Mouse (Mus musculus) kidney, postnatal 0 days (tissue): ENCODE data around the gene Napsa. TPM values are rescaled to one million over a fixed set of nuclear protein-coding genes. Genes with fewer than 3 reads are reported as not detected.

Experiments used
- ATAC-seq: fragments of 200-750 bp; cut with Nextera tagmentation; replicated peaks from 2 replicates; pipeline ENCODE4 v1.8.0; 2017; ENCODE audit warnings: low read depth, moderate number of reproducible peaks, moderate TSS enrichment, moderate library complexity; ENCODE audit not compliant: low FRiP score
- DNase-seq: peaks from one replicate; pipeline ENCODE4 v3.0.0-alpha.2; 2016; ENCODE audit warnings: low spot score
- H3K27ac ChIP-seq: fragments of 300-500 bp; sonication (generic); 2 replicates; pipeline ENCODE4 v1.5.1; 2014; ENCODE audit warnings: mild to moderate bottlenecking
- H3K27me3 ChIP-seq: fragments of 300-500 bp; sonication (generic); 2 replicates; pipeline ENCODE4 v1.6.1; 2014; ENCODE audit warnings: low read length, mixed read lengths; ENCODE audit not compliant: insufficient read depth
- H3K36me3 ChIP-seq: fragments of 300-500 bp; sonication (generic); 2 replicates; pipeline ENCODE4 v1.6.1; 2014; ENCODE audit warnings: low read length, mixed read lengths; ENCODE audit not compliant: insufficient read depth
- H3K4me1 ChIP-seq: fragments of 300-500 bp; sonication (generic); replicated peaks from 2 replicates; pipeline ENCODE4 v1.6.1; 2014; ENCODE audit warnings: antibody characterized with exemption, low read length, mixed read lengths; ENCODE audit not compliant: insufficient read depth
- H3K4me2 ChIP-seq: fragments of 300-500 bp; sonication (generic); 2 replicates; pipeline ENCODE4 v1.6.1; 2014; ENCODE audit warnings: mild to moderate bottlenecking, low read length, moderate library complexity, mixed read lengths
- H3K4me3 ChIP-seq: fragments of 300-500 bp; sonication (generic); replicated peaks from 2 replicates; pipeline ENCODE4 v1.5.1; 2014; ENCODE audit warnings: low read depth, low read length
- H3K9ac ChIP-seq: fragments of 300-500 bp; sonication (generic); 2 replicates; pipeline ENCODE4 v1.6.1; 2014; ENCODE audit warnings: low read depth, low read length
- H3K9me3 ChIP-seq: fragments of 300-500 bp; sonication (generic); replicated peaks from 2 replicates; pipeline ENCODE4 v1.6.1; 2016; ENCODE audit warnings: low read length, inconsistent platforms, mixed read lengths
- CTCF ChIP-seq: IDR thresholded peaks from 2 replicates; pipeline ENCODE4 v1.5.1; 2016; ENCODE audit warnings: antibody characterized with exemption, low read depth, mild to moderate bottlenecking, moderate library complexity
- WGBS: fragments of 180-500 bp; shearing (Covaris S2); extraction: QIAGEN DNeasy Blood & Tissue Kit; methylation state at CpG from one replicate; pipeline ENCODE4 v1.1.7; 2014; 5-methylcytosine and 5-hydroxymethylcytosine counted together
- polyA plus RNA-seq: library from polyadenylated mRNA; unstranded; fragments of >200 nt; fragmentation: Nextera tagmentation; extraction: Ambion mirVana; gene quantifications from 2 replicates; pipeline ENCODE4 v1.2.1, GENCODE M21; 2015

The Napsa gene
- polyA plus RNA-seq, 1 experiment from 2014 or later = 408 TPM

DNA sequence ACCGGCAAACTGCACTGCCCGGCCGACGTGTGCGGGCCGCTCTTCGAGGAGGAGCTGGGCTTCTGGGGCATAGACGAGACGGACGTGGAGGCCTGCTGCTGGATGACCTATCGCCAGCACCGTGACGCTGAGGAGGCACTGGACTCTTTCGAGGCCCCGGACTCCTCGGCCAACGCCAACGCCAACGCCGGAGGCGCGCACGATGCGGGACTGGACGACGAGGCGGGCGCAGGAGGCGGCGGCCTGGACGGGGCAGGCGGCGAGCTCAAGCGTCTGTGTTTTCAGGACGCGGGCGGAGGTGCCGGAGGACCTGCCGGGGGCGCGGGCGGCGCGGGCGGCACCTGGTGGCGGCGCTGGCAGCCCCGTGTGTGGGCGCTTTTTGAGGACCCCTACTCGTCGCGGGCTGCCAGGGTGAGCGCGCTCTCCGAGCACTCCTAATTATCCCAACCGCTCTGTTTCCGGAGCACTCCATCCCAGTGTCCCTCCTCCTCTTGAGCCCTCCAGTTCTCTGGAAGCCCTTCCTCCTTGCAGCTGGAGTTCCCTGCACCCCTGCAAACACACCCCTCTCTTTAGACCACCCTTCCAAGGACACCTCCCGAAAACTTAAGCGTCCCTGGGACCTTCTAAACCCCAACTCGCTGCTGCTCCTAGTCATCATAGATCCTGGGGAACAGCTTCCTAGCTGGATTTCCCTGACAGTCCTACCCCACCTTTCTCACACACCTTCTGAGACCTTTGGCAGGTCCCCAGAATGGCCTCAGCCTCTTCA is 19.4 kb downstream of the Napsa start:
- Histone ChIP-seq H3K27ac (no peak overlapping the region), H3K4me1 (peaks cover 3% of the 10 kb centered on the region; the same call in 1 of the 2 replicates), H3K9ac (peak overlapping the region; percentile 35; the same call in 1 of the 2 replicates), H3K4me3 (peak overlapping the region; percentile 50), H3K36me3 (no peaks in the 10 kb centered on the region), H3K4me2 (peak overlapping the region; percentile 91), H3K9me3 (no peaks in the 10 kb centered on the region), H3K27me3 (peaks cover 55% of the 10 kb centered on the region)
- DNase-seq (no peak), ATAC-seq (no peak)
- TF ChIP-seq CTCF = no peak
- WGBS = under 1% methylated on average over 47 of the region's 60 CpGs

DNA sequence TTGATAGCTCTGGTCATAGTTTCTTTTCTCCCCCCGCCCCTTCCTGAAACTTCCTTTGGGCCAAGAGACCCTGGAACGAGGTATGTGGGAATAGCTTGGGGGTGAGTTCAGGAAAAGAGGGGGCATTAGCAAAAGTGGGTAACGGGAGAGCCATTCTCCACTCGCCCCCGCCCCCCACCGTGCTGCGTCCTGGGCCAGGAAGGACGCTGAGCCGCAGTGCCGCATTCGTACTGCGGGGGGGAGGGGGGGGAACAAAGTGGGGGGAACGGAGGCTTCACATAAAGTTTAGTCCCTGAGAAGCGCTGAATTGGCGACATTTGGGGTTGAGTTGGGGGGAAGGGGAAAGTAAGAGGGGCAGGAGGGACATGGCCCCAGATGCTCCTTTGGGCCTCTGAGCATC is 20.9 kb downstream of the Napsa start:
- ATAC-seq = no peak
- no peak overlapping the region for H3K9ac ChIP-seq
- no peak for DNase-seq
- no peaks in the 10 kb centered on the region for H3K36me3 ChIP-seq
- no peak overlapping the region for H3K4me3 ChIP-seq
- peaks cover 43% of the 10 kb centered on the region for H3K27me3 ChIP-seq
- H3K27ac ChIP-seq = no peak overlapping the region
- H3K4me1 ChIP-seq = peaks cover 3% of the 10 kb centered on the region; the same call in 1 of the 2 replicates
- no peaks in the 10 kb centered on the region for H3K9me3 ChIP-seq
- no peak overlapping the region for H3K4me2 ChIP-seq
- no peak for TF ChIP-seq CTCF
- WGBS = 2% methylated on average over 15 of the region's 15 CpGs

DNA sequence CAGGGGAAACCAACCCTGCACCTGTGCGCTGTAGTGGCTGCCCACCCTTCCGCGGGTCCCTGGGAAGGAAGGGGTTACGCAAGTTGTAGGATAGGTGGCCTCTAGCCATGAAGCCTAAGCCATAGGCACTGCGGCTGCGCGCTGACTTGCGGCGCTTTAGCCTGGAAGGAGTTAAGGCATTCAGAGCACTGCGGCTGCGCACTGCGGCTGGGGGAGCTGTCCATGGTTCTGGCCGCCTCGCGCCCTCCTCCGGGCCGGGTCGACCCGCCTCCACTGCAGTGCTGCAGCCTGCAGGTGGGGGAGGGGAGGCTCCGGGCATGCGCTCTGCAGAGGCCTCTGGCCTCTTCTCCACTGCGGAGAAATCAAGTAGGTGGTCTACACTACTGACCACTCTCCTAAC is 21.6 kb downstream of the Napsa start:
- ATAC-seq (0 out of 2 replicates have a peak, but pooled peaks have one; percentile 9), DNase-seq (peak; percentile 84)
- Histone ChIP-seq H3K4me1 (peaks cover 3% of the 10 kb centered on the region; the same call in 1 of the 2 replicates), H3K4me2 (0 out of 2 replicates have a peak overlapping the region, but pooled peaks have one; percentile 13), H3K27me3 (peaks cover 37% of the 10 kb centered on the region), H3K9ac (no peak overlapping the region), H3K4me3 (no peak overlapping the region), H3K36me3 (no peaks in the 10 kb centered on the region), H3K9me3 (no peaks in the 10 kb centered on the region), H3K27ac (no peak overlapping the region)
- under 1% methylated on average over 21 of the region's 22 CpGs for WGBS
- no peak for TF ChIP-seq CTCF

DNA sequence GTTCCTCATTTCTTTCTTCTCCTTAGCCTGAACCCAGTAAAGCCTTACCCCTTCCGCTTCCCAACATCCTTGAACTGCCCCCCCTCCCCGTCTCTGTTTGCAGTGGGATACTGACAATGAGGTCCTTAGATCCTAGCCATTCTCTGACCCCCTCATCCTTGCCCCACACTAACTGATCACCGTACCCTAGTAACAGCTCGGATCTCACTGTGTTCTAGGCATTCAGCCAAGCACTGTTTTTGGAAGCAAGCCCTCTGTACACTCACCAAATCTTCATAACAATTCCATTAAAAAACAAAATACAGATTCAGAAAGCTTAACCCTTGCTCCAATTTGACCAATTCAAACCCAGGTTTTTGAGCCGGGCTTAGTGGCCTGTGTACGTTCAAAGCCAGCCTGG is 22.1 kb downstream of the Napsa start:
- Histone ChIP-seq H3K27ac (no peak overlapping the region), H3K36me3 (no peaks in the 10 kb centered on the region), H3K4me1 (peaks cover 3% of the 10 kb centered on the region; the same call in 1 of the 2 replicates), H3K4me3 (no peak overlapping the region), H3K9ac (no peak overlapping the region), H3K9me3 (no peaks in the 10 kb centered on the region), H3K4me2 (no peak overlapping the region), H3K27me3 (peaks cover 34% of the 10 kb centered on the region)
- 61% methylated on average over 6 of the region's 6 CpGs for WGBS
- ATAC-seq (no peak), DNase-seq (no peak)
- no peak for TF ChIP-seq CTCF

DNA sequence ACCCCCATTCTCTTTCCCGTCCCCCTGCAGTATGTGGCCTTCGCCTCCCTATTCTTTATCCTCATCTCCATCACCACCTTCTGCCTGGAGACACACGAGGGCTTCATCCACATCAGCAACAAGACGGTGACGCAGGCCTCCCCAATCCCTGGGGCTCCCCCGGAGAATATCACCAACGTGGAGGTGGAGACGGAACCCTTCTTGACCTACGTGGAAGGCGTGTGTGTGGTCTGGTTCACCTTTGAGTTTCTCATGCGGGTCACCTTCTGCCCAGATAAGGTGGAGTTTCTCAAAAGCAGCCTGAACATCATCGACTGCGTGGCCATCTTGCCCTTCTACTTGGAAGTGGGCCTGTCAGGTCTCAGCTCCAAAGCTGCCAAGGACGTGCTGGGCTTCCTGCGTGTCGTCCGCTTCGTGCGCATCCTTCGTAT is 23.0 kb downstream of the Napsa start:
- Histone ChIP-seq H3K9me3 (no peaks in the 10 kb centered on the region), H3K27me3 (peaks cover 27% of the 10 kb centered on the region), H3K9ac (no peak overlapping the region), H3K4me1 (peaks cover 3% of the 10 kb centered on the region; the same call in 1 of the 2 replicates), H3K4me3 (no peak overlapping the region), H3K27ac (no peak overlapping the region), H3K4me2 (no peak overlapping the region), H3K36me3 (no peaks in the 10 kb centered on the region)
- no peak for TF ChIP-seq CTCF
- 90% methylated on average over 20 of the region's 20 CpGs for WGBS
- no peak for DNase-seq
- no peak for ATAC-seq

DNA sequence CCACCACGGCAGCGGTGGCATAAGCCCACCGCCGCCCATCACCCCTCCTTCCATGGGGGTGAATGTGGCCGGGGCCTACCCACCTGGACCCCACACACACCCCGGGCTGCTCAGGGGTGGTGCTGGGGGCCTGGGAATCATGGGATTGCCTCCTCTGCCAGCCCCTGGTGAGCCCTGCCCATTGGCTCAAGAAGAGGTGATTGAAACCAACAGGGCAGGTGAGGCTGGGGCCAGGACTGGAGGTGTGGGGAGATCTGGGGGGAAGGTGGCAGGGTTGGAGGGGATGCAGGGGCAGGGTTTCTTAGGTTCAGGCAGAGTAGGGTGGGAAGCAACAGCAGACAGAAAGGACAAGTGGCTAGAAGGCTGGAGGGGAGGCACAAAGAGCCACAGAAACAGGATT is 23.9 kb downstream of the Napsa start:
- WGBS = 93% methylated on average over 6 of the region's 6 CpGs

More for the DNA sequence above, 23.9 kb downstream of the Napsa start:
- no peak for TF ChIP-seq CTCF
- peaks cover 27% of the 10 kb centered on the region for H3K27me3 ChIP-seq
- H3K4me3 ChIP-seq = no peak overlapping the region
- ATAC-seq = no peak
- H3K9me3 ChIP-seq = no peaks in the 10 kb centered on the region
- no peak for DNase-seq
- no peak overlapping the region for H3K4me2 ChIP-seq
- H3K9ac ChIP-seq = no peak overlapping the region
- H3K36me3 ChIP-seq = no peaks in the 10 kb centered on the region
- H3K4me1 ChIP-seq = no peaks in the 10 kb centered on the region; the same call in 1 of the 2 replicates
- no peak overlapping the region for H3K27ac ChIP-seq
